Mouse (Mus musculus) adrenal gland, postnatal 25 days (tissue): ENCODE data around the gene March9. TPM values are rescaled to one million over a fixed set of nuclear protein-coding genes. Genes with fewer than 3 reads are reported as not detected.

Experiments used
- DNase-seq: peaks from one replicate; pipeline ENCODE4 v3.0.0; 2021; ENCODE audit warnings: mixed read lengths
- long read RNA-seq: library from polyadenylated mRNA; stranded (forward); transcript quantifications from one replicate; pipeline ENCODE4 v2.0.0, GENCODE M21; 2021
- total RNA-seq: library from RNA; stranded (reverse); gene quantifications from 2 replicates; pipeline ENCODE4 v1.2.3, GENCODE M21; 2021

The March9 gene
- 8.6 and 10.9 TPM in 2 replicates for total RNA-seq
- long read RNA-seq, partial matches to known transcripts = 1 of 2 reads
- long read RNA-seq, other reads (novel, unspliced or antisense) = 1 of 2 reads

- DNase-seq = peak; percentile 83
Measured at GRCm38 (mm10) chr10:127059968-127060916, at the start of gene March9. TSS of gene March9 (minus strand) at chr10:127060184.

- no peak for DNase-seq
Measured at GRCm38 (mm10) chr10:127108262-127108583, 48.2 kb upstream of the March9 start.

GRCm38 (mm10) chr10:127107563-127108261 is 47.7 kb upstream of the March9 start:
- DNase-seq = no peak

- DNase-seq = no peak
Measured at GRCm38 (mm10) chr10:127103631-127104030, 43.6 kb upstream of the March9 start.

- DNase-seq = no peak
Measured at GRCm38 (mm10) chr10:127101151-127101550, 41.2 kb upstream of the March9 start.

- DNase-seq = no peak
Measured at GRCm38 (mm10) chr10:127100414-127100813, 40.4 kb upstream of the March9 start.

GRCm38 (mm10) chr10:127099868-127100267 is 39.9 kb upstream of the March9 start:
- DNase-seq = no peak

GRCm38 (mm10) chr10:127099191-127099590 is 39.2 kb upstream of the March9 start:
- no peak for DNase-seq

GRCm38 (mm10) chr10:127098514-127098913 is 38.5 kb upstream of the March9 start:
- DNase-seq = no peak

- no peak for DNase-seq
Measured at GRCm38 (mm10) chr10:127094382-127094802, 34.4 kb upstream of the March9 start.

- DNase-seq = no peak
Measured at GRCm38 (mm10) chr10:127092742-127093141, 32.8 kb upstream of the March9 start.

GRCm38 (mm10) chr10:127091507-127092396 is 31.8 kb upstream of the March9 start:
- DNase-seq = peak; percentile 69

- peak; percentile 67 for DNase-seq
Measured at GRCm38 (mm10) chr10:127090560-127091411, 30.8 kb upstream of the March9 start.

GRCm38 (mm10) chr10:127085633-127086032 is 25.6 kb upstream of the March9 start:
- no peak for DNase-seq

GRCm38 (mm10) chr10:127085052-127085451 is 25.1 kb upstream of the March9 start:
- no peak for DNase-seq

- no peak for DNase-seq
Measured at GRCm38 (mm10) chr10:127083915-127084306, 23.9 kb upstream of the March9 start.

- no peak for DNase-seq
Measured at GRCm38 (mm10) chr10:127083292-127083914, 23.4 kb upstream of the March9 start.

GRCm38 (mm10) chr10:127081996-127082620 is 22.1 kb upstream of the March9 start:
- no peak for DNase-seq

- DNase-seq = peak; percentile 33
Measured at GRCm38 (mm10) chr10:127080901-127081780, 21.2 kb upstream of the March9 start.
